Mouse (Mus musculus): ENCODE data around the gene Slamf9.

GRCm38 (mm10) chr1:172501371-172502144, 26.4 kb downstream of the Slamf9 start:
- no peak for TF ChIP-seq POLR2A (IDR thresholded peaks at IDR 0.05; ENCODE audit: borderline replicate concordance, low read depth, low read length)
- TF ChIP-seq CTCF (IDR thresholded peaks at IDR 0.05; ENCODE audit: low read depth, low read length), result no peak
